Mouse (Mus musculus) embryo, embryonic 10 days (tissue): ENCODE data around the gene Npr2.
"Not testable (repeated sequence)": the region's sequence is repeated elsewhere in the genome, so short reads cannot be mapped to it uniquely, and the experiment has no call there.

Experiments
- DNase-seq: peaks from one replicate; pipeline ENCODE4 v3.0.0-alpha.2; 2015; ENCODE audit warnings: low spot score

The Npr2 gene

DNA sequence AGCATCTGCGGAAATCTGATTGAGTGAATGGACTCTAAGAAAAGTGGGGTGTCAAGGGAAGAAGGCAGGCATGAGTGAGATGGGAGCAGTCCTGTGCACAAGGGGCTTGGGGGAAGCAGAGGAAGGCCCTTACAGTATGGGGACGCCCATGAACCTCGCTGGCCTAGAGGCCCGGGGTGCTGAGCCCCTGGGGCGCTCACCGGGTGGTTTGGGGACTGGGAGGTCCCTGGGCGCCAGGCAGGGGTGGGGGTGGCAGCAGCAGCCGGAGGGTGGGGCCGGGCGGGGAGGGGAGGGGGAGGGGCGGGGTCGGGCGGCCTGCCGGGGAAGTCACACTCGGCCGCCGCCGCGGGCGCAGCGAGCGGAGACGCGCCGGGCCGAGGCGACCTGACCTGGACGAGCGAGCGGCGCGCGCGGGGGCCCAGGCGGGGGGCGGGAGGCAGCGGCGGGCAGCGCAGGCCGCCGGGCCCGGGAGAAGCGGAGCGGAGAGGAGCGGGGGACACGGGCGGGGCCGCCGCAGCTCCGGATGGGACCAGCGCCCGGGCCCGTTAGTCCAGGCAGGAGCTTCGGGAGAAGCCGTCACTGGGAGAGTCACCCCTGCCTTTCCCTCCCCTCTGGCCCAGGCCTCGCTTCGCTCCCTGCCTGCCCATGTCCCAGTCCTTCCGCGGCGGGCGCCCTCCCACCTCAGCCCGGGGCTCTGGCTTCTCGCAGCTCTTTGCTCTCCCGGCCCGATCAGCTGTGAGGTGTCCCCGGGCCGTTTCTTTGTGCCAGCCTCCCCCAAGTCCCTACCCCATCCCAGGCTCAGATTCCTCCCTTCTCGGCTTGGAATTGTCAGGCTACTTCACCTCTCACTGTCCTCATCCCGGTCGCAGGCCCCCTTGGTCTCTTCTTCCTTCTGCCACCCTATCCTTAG lies at the start of gene Npr2:
TSS of gene Npr2 (plus strand) at position 890 of the 910 bp plus-strand sequence.
- peak; percentile 61 for DNase-seq

DNA sequence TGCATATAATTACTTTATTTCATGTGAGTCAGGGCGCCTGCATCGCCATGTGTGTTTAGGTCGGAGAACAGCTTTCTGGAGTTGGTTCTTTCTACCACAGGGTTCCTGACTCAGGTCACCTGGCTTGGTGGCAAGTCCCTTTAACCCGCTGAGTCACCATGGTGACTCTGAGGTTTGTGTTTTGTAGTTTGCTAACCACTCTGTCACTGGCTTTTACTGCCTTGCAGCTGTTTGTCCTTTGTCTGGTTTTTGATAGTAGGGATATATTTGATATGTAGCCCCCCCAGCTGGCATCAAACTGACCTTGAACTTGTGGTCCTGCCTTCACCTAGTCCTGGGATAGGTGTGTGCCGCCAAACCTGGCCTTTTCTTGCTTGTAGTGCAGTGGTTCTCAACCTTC lies 49.5 kb upstream of the Npr2 start:
- DNase-seq, result no peak

DNA sequence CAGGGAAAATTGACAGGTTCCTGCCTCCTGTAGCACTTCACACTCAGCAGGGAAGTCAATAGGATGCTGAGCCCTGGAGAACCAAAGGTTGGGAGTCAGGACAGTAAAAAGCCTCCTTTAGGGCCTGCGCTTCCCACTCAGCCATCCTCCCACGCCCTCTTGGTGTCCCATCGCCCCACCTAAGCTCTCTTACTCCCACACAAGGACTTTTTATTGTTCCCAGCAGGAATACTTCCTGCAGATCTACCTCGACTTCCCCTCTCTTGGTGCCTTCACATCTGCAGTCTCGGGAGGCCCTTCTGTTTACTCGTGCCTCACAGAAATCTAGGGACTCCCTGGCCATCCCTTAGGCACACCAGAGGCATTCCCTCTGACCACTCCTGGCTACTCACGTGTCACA lies 48.3 kb upstream of the Npr2 start:
- no peak for DNase-seq

GRCm38 (mm10) chr4:43584444-43585416 lies 47.0 kb upstream of the Npr2 start, which contains the start of gene Msmp:
Msmp (minus strand) TSS chr4:43584494.
- no peak for DNase-seq

DNA sequence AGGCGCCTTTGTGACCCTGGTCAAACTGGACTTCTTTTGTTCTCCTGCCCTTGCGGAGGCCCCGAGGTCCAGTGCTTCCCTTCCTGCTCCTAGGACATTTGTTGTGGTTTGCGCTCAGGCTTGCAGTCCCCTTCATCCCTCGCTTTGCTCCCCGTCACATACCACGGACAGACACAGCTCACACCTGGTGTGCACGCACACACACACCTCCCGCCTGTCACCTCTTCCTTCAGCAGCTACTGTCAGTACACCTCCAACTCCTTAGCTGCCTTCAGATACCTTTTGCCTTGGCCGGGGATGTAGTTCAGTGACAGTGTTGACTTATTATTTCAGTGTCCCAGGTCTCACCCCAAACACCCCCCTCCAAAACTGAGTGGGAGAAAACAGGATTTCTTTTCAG lies 46.1 kb upstream of the Npr2 start:
- DNase-seq, result no peak

DNA sequence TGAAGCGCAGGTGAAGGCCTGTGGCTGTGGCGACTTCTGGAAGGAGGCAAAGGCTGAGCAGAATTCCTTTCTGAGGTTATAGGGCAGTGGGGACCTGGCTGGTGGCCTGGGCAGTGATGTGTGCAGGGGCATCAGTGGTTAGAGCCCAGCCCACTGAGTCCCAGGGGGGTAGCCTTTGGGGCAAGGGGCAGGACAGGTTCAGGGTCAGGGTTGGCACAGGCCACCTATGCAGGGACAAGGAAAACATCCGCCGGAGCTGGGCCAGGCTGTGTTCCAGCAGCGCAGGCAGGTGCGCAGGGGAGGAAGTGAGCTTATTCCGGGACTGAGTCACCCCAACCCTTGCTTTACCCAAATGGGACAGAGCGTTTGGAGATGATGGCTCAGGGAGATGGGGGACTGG lies 45.3 kb upstream of the Npr2 start:
- no peak for DNase-seq

DNA sequence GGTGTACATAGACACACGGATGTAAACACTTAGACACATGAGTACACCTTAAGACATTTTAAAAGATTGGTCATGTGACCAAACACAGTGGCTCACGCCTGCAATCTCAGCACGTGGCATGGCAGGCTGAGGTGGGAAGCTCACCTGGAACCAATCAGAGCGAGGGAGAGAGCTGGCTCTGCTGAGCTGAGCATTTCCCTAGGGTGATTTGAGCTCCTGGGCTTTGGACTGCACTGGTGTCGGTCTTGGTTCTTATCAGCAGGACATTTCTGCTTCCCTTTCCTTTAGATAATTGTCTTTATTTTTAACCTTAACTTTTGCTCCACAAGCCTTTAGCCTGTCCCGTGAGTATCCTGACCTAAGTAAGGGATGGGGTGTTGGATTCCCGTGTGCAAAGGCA lies 44.1 kb upstream of the Npr2 start:
- peak; percentile 12 for DNase-seq

- DNase-seq, result no peak
These were observed 40.2 kb upstream of the Npr2 start for GRCm38 (mm10) chr4:43591543-43591942.

- no peak for DNase-seq
These were observed 39.8 kb upstream of the Npr2 start for GRCm38 (mm10) chr4:43591961-43592360.

GRCm38 (mm10) chr4:43593453-43593852 lies 38.3 kb upstream of the Npr2 start:
- DNase-seq, result no peak

- not testable (repeated sequence) for DNase-seq
These were observed 35.1 kb upstream of the Npr2 start for GRCm38 (mm10) chr4:43596597-43596996.

DNA sequence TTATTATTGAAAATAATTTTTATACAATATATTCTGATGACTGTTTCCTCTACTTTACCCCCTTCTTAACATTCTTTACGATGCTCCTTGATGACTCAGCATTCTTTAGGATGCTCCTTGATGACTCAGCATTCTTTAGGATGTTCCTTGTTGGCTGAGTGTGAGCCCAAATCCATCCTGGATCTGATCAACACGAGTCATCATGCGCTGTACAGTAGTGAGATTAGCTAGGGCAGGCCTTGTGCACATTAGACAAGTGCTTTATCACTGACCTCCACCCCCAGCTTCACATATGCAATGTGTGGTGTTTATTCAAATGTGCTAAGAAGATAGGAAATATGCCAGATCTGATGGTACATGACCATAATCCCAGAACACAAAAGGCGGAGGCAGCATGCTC lies 33.5 kb upstream of the Npr2 start:
- DNase-seq, result no peak

- no peak for DNase-seq
These were observed 32.9 kb upstream of the Npr2 start for GRCm38 (mm10) chr4:43598650-43599380.

GRCm38 (mm10) chr4:43600195-43600934 lies 31.4 kb upstream of the Npr2 start:
- DNase-seq, result no peak

- DNase-seq, result no peak
These were observed 27.6 kb upstream of the Npr2 start for GRCm38 (mm10) chr4:43604099-43604498.

- no peak for DNase-seq
These were observed 26.7 kb upstream of the Npr2 start for GRCm38 (mm10) chr4:43604751-43605685.

DNA sequence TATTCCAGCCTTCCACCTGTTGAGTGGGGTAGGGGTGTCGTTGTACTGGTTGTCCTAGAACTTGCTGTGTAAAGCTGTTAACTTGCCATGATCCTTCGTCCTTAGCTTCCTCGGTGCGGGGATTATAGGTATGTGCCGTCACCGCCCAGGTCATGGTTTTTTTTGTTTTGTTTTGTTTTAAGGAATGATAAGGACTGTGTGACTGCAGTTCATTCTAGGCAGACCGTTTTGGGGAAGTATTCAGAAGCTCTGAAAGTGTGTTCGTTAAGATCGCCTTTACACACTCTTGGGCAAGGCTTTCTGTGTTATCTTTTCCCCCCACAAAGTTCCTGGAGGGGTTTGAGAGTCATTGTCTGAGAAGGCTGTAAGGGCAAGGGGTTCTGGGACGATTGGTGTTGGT lies 19.2 kb upstream of the Npr2 start:
- no peak for DNase-seq

DNA sequence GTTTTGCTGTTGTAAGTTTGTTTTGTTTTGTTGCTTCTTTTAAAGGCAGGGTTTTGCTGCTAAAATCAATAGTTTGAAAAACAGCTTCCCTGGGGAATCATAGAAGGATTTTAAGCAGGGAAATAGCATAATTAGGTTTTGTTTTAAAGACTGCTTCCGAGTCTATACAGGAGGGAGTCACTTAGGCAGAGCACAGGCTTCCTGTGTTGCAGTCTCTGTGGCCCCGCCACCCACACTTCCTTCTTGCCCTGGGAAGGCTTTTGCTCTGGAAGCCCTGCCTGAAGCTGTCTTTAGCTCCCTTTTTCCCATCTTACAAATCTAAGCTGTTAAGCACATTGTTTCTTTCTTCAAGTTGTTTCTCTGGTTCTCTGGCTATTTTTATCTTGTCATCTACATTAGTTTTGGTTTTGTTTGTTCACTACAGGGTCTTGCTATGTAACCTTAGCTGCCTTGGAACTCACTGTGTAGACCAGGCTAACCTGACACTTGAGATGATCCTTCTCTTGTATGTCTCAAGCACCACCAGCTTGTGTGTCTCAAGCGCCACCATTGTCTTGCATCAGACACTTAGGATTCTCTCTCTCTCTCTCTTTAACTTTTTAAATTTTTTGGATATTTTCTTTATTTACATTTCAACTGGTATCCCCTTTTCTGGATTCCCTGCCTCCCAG lies 18.5 kb upstream of the Npr2 start:
- no peak for DNase-seq

- no peak for DNase-seq
These were observed 11.5 kb upstream of the Npr2 start for GRCm38 (mm10) chr4:43620146-43620778.
